Mouse (Mus musculus) ES-Bruce4 (cell line): ENCODE measurements around the gene Gatad2a.

Experiments
- CTCF ChIP-seq: IDR thresholded peaks from one replicate; pipeline ENCODE4 v1.8.1; 2011; ENCODE audit warnings: low read depth, low read length
- POLR2A ChIP-seq: IDR thresholded peaks from one replicate; pipeline ENCODE4 v1.8.1; 2011; ENCODE audit warnings: low read length; ENCODE audit not compliant: insufficient read depth

DNA sequence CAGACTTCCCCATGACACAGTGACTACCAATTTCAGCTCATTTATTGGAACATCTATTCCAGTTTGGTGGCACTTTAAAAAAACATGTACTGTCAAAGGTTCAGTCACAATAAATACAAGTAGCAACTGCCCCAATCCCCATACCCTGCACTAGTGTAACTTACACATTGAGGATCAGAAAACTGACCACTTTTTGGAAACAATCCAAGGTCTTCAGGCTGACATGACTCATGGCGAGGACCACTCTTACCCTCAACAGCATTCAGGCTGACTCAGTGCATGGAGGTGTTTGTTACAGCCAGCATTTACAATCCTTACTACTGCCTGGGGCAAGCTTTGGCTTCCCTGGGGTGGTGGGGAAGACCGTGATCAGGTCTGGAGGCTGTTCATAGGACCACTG, 89.1 kb downstream of the Gatad2a start:
- no peak for TF ChIP-seq CTCF
- TF ChIP-seq POLR2A, result no peak
